Mouse (Mus musculus): Measurements from ENCODE around the gene Ppip5k2. TPM values are rescaled to one million over a fixed set of nuclear protein-coding genes. Genes with fewer than 3 reads are reported as not detected.

The Ppip5k2 gene
- 43.2 and 44.8 TPM in 2 replicates for polyA plus RNA-seq (2015; fragmentation: Nextera tagmentation; extraction: Ambion mirVana)

GRCm38 (mm10) chr1:97769904-97770753 lies at the start of gene Ppip5k2, which contains the start of gene Gin1:
TSS of gene Ppip5k2 (minus strand) at chr1:97770411.
TSS of gene Gin1 (plus strand) at chr1:97770172.
- H3K4me1 ChIP-seq (replicated peaks) = peaks cover 8% of the 10 kb centered on the region
- no peaks in the 10 kb centered on the region for H3K36me3 ChIP-seq
- no peaks in the 10 kb centered on the region for H3K27me3 ChIP-seq
- no peaks in the 10 kb centered on the region for H3K9me3 ChIP-seq (replicated peaks)
- H3K9ac ChIP-seq = peak within 1 kb of the TSS; percentile 91
- under 1% methylated on average over 66 of the region's 66 CpGs for WGBS
- peak; percentile 99 for ATAC-seq (replicated peaks; ENCODE audit: insufficient number of reproducible peaks, insufficient read depth, low FRiP score, low read depth)
- H3K4me3 ChIP-seq = peak within 1 kb of the TSS; percentile 85
- H3K27ac ChIP-seq = peak within 1 kb of the TSS; percentile 97
- H3K4me2 ChIP-seq = peak within 1 kb of the TSS; percentile 75

GRCm38 (mm10) chr1:97809255-97809912 lies 39.2 kb upstream of the Ppip5k2 start:
- H3K4me2 ChIP-seq = no peak overlapping the region
- H3K27ac ChIP-seq = no peak overlapping the region
- no peaks in the 10 kb centered on the region for H3K36me3 ChIP-seq
- no peak overlapping the region for H3K4me3 ChIP-seq
- H3K4me1 ChIP-seq (replicated peaks) = no peaks in the 10 kb centered on the region
- 37% methylated on average over 2 of the region's 2 CpGs for WGBS
- no peaks in the 10 kb centered on the region for H3K27me3 ChIP-seq
- no peak overlapping the region for H3K9ac ChIP-seq
- ATAC-seq (replicated peaks; ENCODE audit: insufficient number of reproducible peaks, insufficient read depth, low FRiP score, low read depth) = no peak
- no peaks in the 10 kb centered on the region for H3K9me3 ChIP-seq (replicated peaks)

- Histone ChIP-seq H3K27me3 (no peaks in the 10 kb centered on the region), H3K9ac (no peak overlapping the region), H3K36me3 (no peaks in the 10 kb centered on the region), H3K9me3 (replicated peaks) (no peaks in the 10 kb centered on the region), H3K4me2 (no peak overlapping the region), H3K4me3 (no peak overlapping the region), H3K4me1 (replicated peaks) (no peaks in the 10 kb centered on the region), H3K27ac (no peak overlapping the region)
- ATAC-seq (replicated peaks; ENCODE audit: insufficient number of reproducible peaks, insufficient read depth, low FRiP score, low read depth) = no peak
These were observed 34.3 kb upstream of the Ppip5k2 start for GRCm38 (mm10) chr1:97804520-97804919.

- Histone ChIP-seq H3K4me3 (no peak overlapping the region), H3K9me3 (replicated peaks) (no peaks in the 10 kb centered on the region), H3K4me1 (replicated peaks) (no peaks in the 10 kb centered on the region), H3K9ac (no peak overlapping the region), H3K27ac (no peak overlapping the region), H3K4me2 (peak overlapping the region; percentile 39), H3K36me3 (no peaks in the 10 kb centered on the region), H3K27me3 (no peaks in the 10 kb centered on the region)
- no peak for ATAC-seq (replicated peaks; ENCODE audit: insufficient number of reproducible peaks, insufficient read depth, low FRiP score, low read depth)
- WGBS = 33% methylated on average over 4 of the region's 4 CpGs
These were observed 32.1 kb upstream of the Ppip5k2 start for GRCm38 (mm10) chr1:97802207-97802902.

GRCm38 (mm10) chr1:97795936-97796335 lies 25.7 kb upstream of the Ppip5k2 start:
- no peaks in the 10 kb centered on the region for H3K27me3 ChIP-seq
- no peak overlapping the region for H3K9ac ChIP-seq
- no peak overlapping the region for H3K4me3 ChIP-seq
- ATAC-seq (replicated peaks; ENCODE audit: insufficient number of reproducible peaks, insufficient read depth, low FRiP score, low read depth) = no peak
- no peak overlapping the region for H3K4me2 ChIP-seq
- H3K36me3 ChIP-seq = no peaks in the 10 kb centered on the region
- 45% methylated on average over 9 of the region's 9 CpGs for WGBS
- no peaks in the 10 kb centered on the region for H3K4me1 ChIP-seq (replicated peaks)
- H3K9me3 ChIP-seq (replicated peaks) = no peaks in the 10 kb centered on the region
- H3K27ac ChIP-seq = no peak overlapping the region

- no peaks in the 10 kb centered on the region for H3K36me3 ChIP-seq
- no peaks in the 10 kb centered on the region for H3K9me3 ChIP-seq (replicated peaks)
- H3K9ac ChIP-seq = no peak overlapping the region
- peaks cover 2% of the 10 kb centered on the region; the same call in 1 of the 2 replicates for H3K4me1 ChIP-seq (replicated peaks)
- WGBS = 83% methylated on average over 3 of the region's 3 CpGs
- no peaks in the 10 kb centered on the region for H3K27me3 ChIP-seq
- H3K4me3 ChIP-seq = no peak overlapping the region
- H3K4me2 ChIP-seq = no peak overlapping the region
- no peak overlapping the region for H3K27ac ChIP-seq
- ATAC-seq (replicated peaks; ENCODE audit: insufficient number of reproducible peaks, insufficient read depth, low FRiP score, low read depth) = no peak
These were observed 23.9 kb upstream of the Ppip5k2 start for GRCm38 (mm10) chr1:97794110-97794509.

GRCm38 (mm10) chr1:97788490-97788889 lies 18.3 kb upstream of the Ppip5k2 start:
- H3K9me3 ChIP-seq (replicated peaks) = no peaks in the 10 kb centered on the region
- peaks cover 6% of the 10 kb centered on the region for H3K4me1 ChIP-seq (replicated peaks)
- no peaks in the 10 kb centered on the region for H3K36me3 ChIP-seq
- H3K4me3 ChIP-seq = no peak overlapping the region
- ATAC-seq (replicated peaks; ENCODE audit: insufficient number of reproducible peaks, insufficient read depth, low FRiP score, low read depth) = peak; percentile 66
- H3K4me2 ChIP-seq = no peak overlapping the region
- H3K27ac ChIP-seq = peak overlapping the region; percentile 82
- 33% methylated on average over 2 of the region's 2 CpGs for WGBS
- no peak overlapping the region for H3K9ac ChIP-seq
- no peaks in the 10 kb centered on the region for H3K27me3 ChIP-seq

GRCm38 (mm10) chr1:97787674-97788073 lies 17.5 kb upstream of the Ppip5k2 start:
- Histone ChIP-seq H3K36me3 (no peaks in the 10 kb centered on the region), H3K27me3 (no peaks in the 10 kb centered on the region), H3K9ac (no peak overlapping the region), H3K4me3 (no peak overlapping the region), H3K4me2 (no peak overlapping the region), H3K4me1 (replicated peaks) (peaks cover 6% of the 10 kb centered on the region), H3K9me3 (replicated peaks) (no peaks in the 10 kb centered on the region), H3K27ac (peak overlapping the region; percentile 82)
- WGBS = 31% methylated on average over 3 of the region's 3 CpGs
- ATAC-seq (replicated peaks; ENCODE audit: insufficient number of reproducible peaks, insufficient read depth, low FRiP score, low read depth) = peak; percentile 64; the same call in 1 of the 2 replicates

- H3K9ac ChIP-seq = no peak overlapping the region
- H3K4me2 ChIP-seq = no peak overlapping the region
- peaks cover 6% of the 10 kb centered on the region for H3K4me1 ChIP-seq (replicated peaks)
- 78% methylated on average over 11 of the region's 11 CpGs for WGBS
- ATAC-seq (replicated peaks; ENCODE audit: insufficient number of reproducible peaks, insufficient read depth, low FRiP score, low read depth) = no peak
- no peak overlapping the region for H3K4me3 ChIP-seq
- H3K9me3 ChIP-seq (replicated peaks) = no peaks in the 10 kb centered on the region
- no peak overlapping the region for H3K27ac ChIP-seq
- H3K27me3 ChIP-seq = no peaks in the 10 kb centered on the region
- no peaks in the 10 kb centered on the region for H3K36me3 ChIP-seq
These were observed 15.6 kb upstream of the Ppip5k2 start for GRCm38 (mm10) chr1:97785685-97786393.

- no peak for ATAC-seq (replicated peaks; ENCODE audit: insufficient number of reproducible peaks, insufficient read depth, low FRiP score, low read depth)
- 69% methylated on average over 7 of the region's 7 CpGs for WGBS
- Histone ChIP-seq H3K4me2 (no peak overlapping the region), H3K4me1 (replicated peaks) (peaks cover 6% of the 10 kb centered on the region), H3K27ac (no peak overlapping the region), H3K9me3 (replicated peaks) (no peaks in the 10 kb centered on the region), H3K4me3 (no peak overlapping the region), H3K27me3 (no peaks in the 10 kb centered on the region), H3K36me3 (no peaks in the 10 kb centered on the region), H3K9ac (no peak overlapping the region)
These were observed 14.7 kb upstream of the Ppip5k2 start for GRCm38 (mm10) chr1:97784928-97785327.

- WGBS = 86% methylated on average over 7 of the region's 7 CpGs
- no peak overlapping the region for H3K27ac ChIP-seq
- no peak for ATAC-seq (replicated peaks; ENCODE audit: insufficient number of reproducible peaks, insufficient read depth, low FRiP score, low read depth)
These were observed 11.5 kb upstream of the Ppip5k2 start for GRCm38 (mm10) chr1:97781674-97782073.

More at GRCm38 (mm10) chr1:97781674-97782073, 11.5 kb upstream of the Ppip5k2 start:
- H3K9me3 ChIP-seq (replicated peaks) = no peaks in the 10 kb centered on the region
- no peaks in the 10 kb centered on the region for H3K4me1 ChIP-seq (replicated peaks)
- H3K27me3 ChIP-seq = no peaks in the 10 kb centered on the region
- no peak overlapping the region for H3K9ac ChIP-seq
- H3K4me3 ChIP-seq = no peak overlapping the region
- H3K4me2 ChIP-seq = no peak overlapping the region
- H3K36me3 ChIP-seq = 0 out of 2 replicates have a peak, but pooled peaks cover 3% of the 10 kb centered on the region
